Mouse (Mus musculus): ENCODE measurements at regions not wholly inside any gene's neighbourhood (a gene's known extent, or its start where the extent isn't known, plus 50 kb on each side); places are given as distances from the start of the nearest gene placed in this dataset.
"Not testable (repeated sequence)": the region's sequence is repeated elsewhere in the genome, so short reads cannot be mapped to it uniquely, and the experiment has no call there.

DNA sequence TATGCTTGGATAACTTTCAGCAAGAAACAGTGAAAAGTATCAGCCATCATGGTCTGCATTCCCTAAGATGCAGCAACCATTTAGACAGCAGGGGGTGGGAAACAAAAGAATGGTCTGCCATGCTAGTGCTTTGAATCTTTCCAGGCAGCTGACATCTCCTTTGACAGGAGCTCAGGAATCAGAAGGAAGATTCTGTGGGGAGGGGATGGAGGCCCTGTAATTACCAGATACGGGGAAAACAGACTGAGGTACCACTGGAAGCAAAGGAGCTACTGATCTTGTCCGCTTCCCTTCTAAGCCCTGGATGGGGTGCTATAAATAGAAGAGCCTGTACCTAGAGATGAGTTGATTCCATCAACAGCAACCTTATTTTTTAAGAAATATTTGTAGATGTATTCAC lies 233.9 kb downstream of the Phf3 start:
- H3K4me3 ChIP-seq (ENCODE audit: control insufficient read depth in 1 of 2, insufficient read depth in 1 of 2, low read depth in 2 of 2, low read length in 2 of 2): no peak overlapping the region
- TF ChIP-seq EP300 (IDR thresholded peaks at IDR 0.05; ENCODE audit: low read depth in 1 of 2, low read length in 2 of 2): no peak
- no peaks in the 10 kb centered on the region for H3K79me2 ChIP-seq (ENCODE audit: control insufficient read depth, insufficient read depth, low read length, poor library complexity)
- no peaks in the 10 kb centered on the region for H3K9me3 ChIP-seq (replicated peaks; ENCODE audit: insufficient read depth, low read length)
- no peaks in the 10 kb centered on the region for H3K4me1 ChIP-seq (ENCODE audit: control insufficient read depth in 1 of 2, insufficient read depth in 2 of 2, low read length in 2 of 2)
- no peaks in the 10 kb centered on the region for H3K36me3 ChIP-seq (ENCODE audit: control insufficient read depth in 1 of 2, insufficient read depth in 2 of 2, low read length in 2 of 2)
- H3K27ac ChIP-seq (ENCODE audit: control insufficient read depth, low read depth, low read length): no peak overlapping the region
- H3K27me3 ChIP-seq (ENCODE audit: control insufficient read depth in 1 of 2, insufficient read depth in 2 of 2, low read length in 2 of 2): no peaks in the 10 kb centered on the region
- DNase-seq (ENCODE audit: low read depth, low spot score): no peak
- H3K9ac ChIP-seq (ENCODE audit: control insufficient read depth, low read depth, low read length, poor library complexity, severe bottlenecking): no peak overlapping the region

DNA sequence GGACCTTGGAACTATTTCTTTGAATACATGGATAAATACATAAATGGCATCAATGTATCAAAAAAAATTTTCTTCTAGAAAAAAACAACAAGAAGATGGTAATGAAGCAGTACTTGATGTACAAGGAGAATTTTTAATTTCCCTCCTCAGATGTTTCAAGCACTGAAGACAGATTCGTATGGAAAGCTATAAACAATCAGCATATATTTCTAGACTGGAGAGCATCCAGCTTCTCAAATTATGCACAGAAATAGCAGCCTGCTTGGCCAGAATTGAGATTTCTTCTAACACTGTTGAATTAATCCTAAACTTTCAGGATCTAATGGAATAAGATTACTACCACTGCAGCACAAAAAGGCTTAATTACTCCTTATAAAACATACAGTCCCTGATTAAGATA lies 241.0 kb downstream of the Phf3 start:
- no peak overlapping the region for H3K4me3 ChIP-seq (ENCODE audit: control insufficient read depth in 1 of 2, insufficient read depth in 1 of 2, low read depth in 2 of 2, low read length in 2 of 2)
- no peak for DNase-seq (ENCODE audit: low read depth, low spot score)
- no peak for TF ChIP-seq ZC3H11A (IDR thresholded peaks at IDR 0.05; ENCODE audit: low read depth, low read length)
- TF ChIP-seq ETS1 (IDR thresholded peaks at IDR 0.05; ENCODE audit: low read depth, low read length): no peak
- no peaks in the 10 kb centered on the region for H3K27me3 ChIP-seq (ENCODE audit: control insufficient read depth in 1 of 2, insufficient read depth in 2 of 2, low read length in 2 of 2)
- H3K36me3 ChIP-seq (ENCODE audit: control insufficient read depth in 1 of 2, insufficient read depth in 2 of 2, low read length in 2 of 2): no peaks in the 10 kb centered on the region
- H3K9ac ChIP-seq (ENCODE audit: control insufficient read depth, low read depth, low read length, poor library complexity, severe bottlenecking): no peak overlapping the region
- no peak overlapping the region for H3K27ac ChIP-seq (ENCODE audit: control insufficient read depth, low read depth, low read length)
- H3K9me3 ChIP-seq (replicated peaks; ENCODE audit: insufficient read depth, low read length): no peaks in the 10 kb centered on the region
- H3K79me2 ChIP-seq (ENCODE audit: control insufficient read depth, insufficient read depth, low read length, poor library complexity): no peaks in the 10 kb centered on the region
- H3K4me1 ChIP-seq (ENCODE audit: control insufficient read depth in 1 of 2, insufficient read depth in 2 of 2, low read length in 2 of 2): no peaks in the 10 kb centered on the region

DNA sequence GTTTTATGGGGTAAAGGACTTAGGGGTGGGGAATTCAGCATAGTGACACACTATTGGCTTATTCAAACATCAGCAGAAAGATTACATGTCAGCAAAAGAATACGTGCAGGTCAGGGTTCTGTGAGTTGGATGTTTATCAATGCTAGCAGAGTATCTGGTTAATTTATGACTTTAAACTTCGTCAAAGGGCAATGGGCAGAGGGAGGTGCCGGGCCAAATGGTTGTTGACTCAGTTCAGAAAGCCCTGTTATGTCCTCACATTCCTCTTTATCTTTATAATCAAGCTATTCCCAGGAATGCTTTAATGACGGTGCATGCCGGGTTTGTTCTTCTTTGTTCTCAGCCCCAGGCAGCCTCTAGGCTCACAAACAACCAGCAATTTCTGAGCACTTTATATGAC lies 245.9 kb downstream of the Phf3 start:
- not testable (repeated sequence) for H3K27ac ChIP-seq (ENCODE audit: control insufficient read depth, low read depth, low read length); H3K9ac ChIP-seq (ENCODE audit: control insufficient read depth, low read depth, low read length, poor library complexity, severe bottlenecking); H3K4me3 ChIP-seq (ENCODE audit: control insufficient read depth in 1 of 2, insufficient read depth in 1 of 2, low read depth in 2 of 2, low read length in 2 of 2); H3K4me1 ChIP-seq (ENCODE audit: control insufficient read depth in 1 of 2, insufficient read depth in 2 of 2, low read length in 2 of 2); H3K9me3 ChIP-seq (replicated peaks; ENCODE audit: insufficient read depth, low read length); H3K27me3 ChIP-seq (ENCODE audit: control insufficient read depth in 1 of 2, insufficient read depth in 2 of 2, low read length in 2 of 2); DNase-seq (ENCODE audit: low read depth, low spot score); H3K36me3 ChIP-seq (ENCODE audit: control insufficient read depth in 1 of 2, insufficient read depth in 2 of 2, low read length in 2 of 2); H3K79me2 ChIP-seq (ENCODE audit: control insufficient read depth, insufficient read depth, low read length, poor library complexity)

DNA sequence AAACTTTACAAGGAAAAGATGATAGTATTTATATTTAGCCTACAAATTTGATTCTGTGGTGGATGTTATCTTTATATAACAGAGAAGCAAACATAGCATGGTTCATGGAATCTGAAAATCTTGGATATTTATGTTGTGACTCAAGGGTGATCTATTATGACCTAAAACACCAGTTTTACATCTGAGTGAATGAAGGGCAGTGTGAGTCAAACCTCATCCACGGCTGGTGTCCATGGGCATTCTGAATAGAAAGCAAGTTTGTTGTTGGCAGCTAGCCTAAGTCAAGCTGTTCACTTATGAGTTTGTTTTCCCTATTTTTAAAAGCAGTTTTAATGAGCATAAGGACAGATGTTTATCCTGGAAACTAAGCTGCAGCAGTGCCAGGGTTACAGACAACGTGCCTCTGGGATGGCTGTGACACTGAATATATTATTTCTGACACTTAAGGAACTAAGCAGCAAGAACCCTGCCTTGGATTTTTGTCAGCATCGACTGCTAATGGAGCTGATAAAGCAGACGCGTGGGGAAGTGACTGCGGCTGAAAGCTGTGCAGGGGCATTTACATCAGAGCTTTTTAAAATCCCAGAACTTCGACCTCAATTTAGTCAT lies 278.5 kb downstream of the Phf3 start:
- TF ChIP-seq KAT2A (conservative IDR thresholded peaks at IDR 0.05; ENCODE audit: low read depth, low read length) (no peak), CHD1 (IDR thresholded peaks at IDR 0.05; ENCODE audit: low read depth, low read length) (no peak), MXI1 (IDR thresholded peaks at IDR 0.05; ENCODE audit: low read depth, low read length) (no peak), GABPA (IDR thresholded peaks at IDR 0.05; ENCODE audit: low read depth, low read length) (no peak), NRF1 (IDR thresholded peaks at IDR 0.05; ENCODE audit: insufficient read depth, low read depth, low read length, poor library complexity, severe bottlenecking) (no peak), ETS1 (IDR thresholded peaks at IDR 0.05; ENCODE audit: low read depth, low read length) (no peak), POLR2A (IDR thresholded peaks at IDR 0.05; ENCODE audit: control insufficient read depth in 1 of 2, insufficient read depth in 1 of 2, low read depth in 1 of 2, low read length in 2 of 2, poor library complexity in 1 of 2) (no peak), E2F4 (IDR thresholded peaks at IDR 0.05; ENCODE audit: borderline replicate concordance, low read depth, low read length) (no peak), HCFC1 (IDR thresholded peaks at IDR 0.05; ENCODE audit: low read depth, low read length) (no peak), BHLHE40 (IDR thresholded peaks at IDR 0.05; ENCODE audit: borderline replicate concordance, low read depth, low read length) (no peak), MYC (IDR thresholded peaks at IDR 0.05; ENCODE audit: low read depth, low read length) (no peak), ZKSCAN1 (IDR thresholded peaks at IDR 0.05; ENCODE audit: low read depth, low read length) (no peak)
- no peaks in the 10 kb centered on the region for H3K27me3 ChIP-seq (ENCODE audit: control insufficient read depth in 1 of 2, insufficient read depth in 2 of 2, low read length in 2 of 2)
- no peak for DNase-seq (ENCODE audit: low read depth, low spot score)
- H3K4me3 ChIP-seq (ENCODE audit: control insufficient read depth in 1 of 2, insufficient read depth in 1 of 2, low read depth in 2 of 2, low read length in 2 of 2): no peak overlapping the region
- H3K4me1 ChIP-seq (ENCODE audit: control insufficient read depth in 1 of 2, insufficient read depth in 2 of 2, low read length in 2 of 2): no peaks in the 10 kb centered on the region
- no peaks in the 10 kb centered on the region for H3K36me3 ChIP-seq (ENCODE audit: control insufficient read depth in 1 of 2, insufficient read depth in 2 of 2, low read length in 2 of 2)
- H3K9me3 ChIP-seq (replicated peaks; ENCODE audit: insufficient read depth, low read length): no peaks in the 10 kb centered on the region
- H3K9ac ChIP-seq (ENCODE audit: control insufficient read depth, low read depth, low read length, poor library complexity, severe bottlenecking): no peak overlapping the region
- H3K79me2 ChIP-seq (ENCODE audit: control insufficient read depth, insufficient read depth, low read length, poor library complexity): no peaks in the 10 kb centered on the region
- no peak overlapping the region for H3K27ac ChIP-seq (ENCODE audit: control insufficient read depth, low read depth, low read length)
